Comparison of ENCODE assay signal across 16 mouse cellular contexts in genomic region chr17:57305593-57305992, GRCm38 (mm10). TPM values are rescaled to one million over a fixed set of nuclear protein-coding genes. Genes with fewer than 3 reads are reported as not detected.
DNase-seq lines count a peak whose midpoint lies in the region; ATAC-seq lines count a peak whose summit lies in the region.
"Had no signal": no experiment of that assay in that cellular context is flagged by ENCODE, and none has a peak within 500 bp of the region (broad histone marks: within the 10 kb centered on the region; RNA-seq: fewer than 3 reads in every experiment).

No protein-coding gene starts in this region.

- DNase-seq in lung, postnatal 10 days, result peak; percentile 16
- no peak for DNase-seq in lung, postnatal 4 days
- peak; percentile 22 for DNase-seq in ES-CJ7 (ENCODE audit: low read depth, low spot score)
- no peak for DNase-seq in frontal cortex, postnatal 14 days (ENCODE audit: low spot score in 2 of 2)
- no peak for DNase-seq in heart, adult 11 months
- DNase-seq in gastrocnemius, adult 18-20 months (ENCODE audit: low spot score), result no peak
- DNase-seq: cerebellum, adult 9-10 months; heart, adult 18-20 months; heart, postnatal 14 days; kidney, postnatal 14 days; lung, postnatal 36 days; right cerebral cortex, postnatal 25 days had no signal

- peak; percentile 35 for ATAC-seq in inflammation-experienced regulatory T-cells, adult 6 months
- 0 out of 2 replicates have a peak, but pooled peaks have one; percentile 18 for ATAC-seq in neutrophil, adult 5-6 weeks (ENCODE audit: extremely low read depth, insufficient number of reproducible peaks, low FRiP score, poor library complexity, severe bottlenecking)
- ATAC-seq: activated CD4-positive, CD25-positive, alpha-beta regulatory T cell, adult 4 months; hindbrain, postnatal 0 days had no signal

RNA-seq across cellular contexts. Expression of gene Vav1, which starts 26.7 kb away (rescaled TPM):
- polyA plus RNA-seq in inflammation-experienced regulatory T-cells, adult 6 months (2017; shearing (Covaris generic)), result 10 to 100 TPM; 66.1 to 89.2 (median 85.7) TPM
- total RNA-seq in neutrophil, adult 5-6 weeks (2017), result 373 and 377 TPM in 2 replicates
- under 1 TPM; 0.32 to 0.71 TPM for total RNA-seq in gastrocnemius, adult 18-20 months (2021)

RNA-seq across cellular contexts. Expression of gene Adgre1, which starts 52.9 kb away (rescaled TPM):
- polyA plus RNA-seq in inflammation-experienced regulatory T-cells, adult 6 months (2017; shearing (Covaris generic)), result under 1 TPM in 1 of 3 experiments, not detected in 2; 0.91 TPM
- total RNA-seq in neutrophil, adult 5-6 weeks (2017), result 62.1 and 63.0 TPM in 2 replicates
- total RNA-seq in gastrocnemius, adult 18-20 months (2021), result 1 to 10 TPM; 1.2 to 2.1 TPM

RNA-seq across cellular contexts. Expression of gene Trip10, which starts 56.3 kb away (rescaled TPM):
- polyA plus RNA-seq in inflammation-experienced regulatory T-cells, adult 6 months (2017; shearing (Covaris generic)), result 1 to 10 TPM; 1.0 to 4.4 (median 3.6) TPM
- total RNA-seq in neutrophil, adult 5-6 weeks (2017), result 3.4 and 4.1 TPM in 2 replicates
- total RNA-seq in gastrocnemius, adult 18-20 months (2021), result 100 to 1,000 TPM; 142 to 174 TPM

RNA-seq across cellular contexts. Expression of gene Gpr108, which starts 57.3 kb away (rescaled TPM):
- polyA plus RNA-seq in inflammation-experienced regulatory T-cells, adult 6 months (2017; shearing (Covaris generic)), result 10 to 100 TPM; 49.0 to 66.3 (median 56.5) TPM
- 26.2 and 34.1 TPM in 2 replicates for total RNA-seq in neutrophil, adult 5-6 weeks (2017)
- total RNA-seq in gastrocnemius, adult 18-20 months (2021), result 10 to 100 TPM; 22.6 to 25.4 TPM

Comparison
In these comparisons a context has a peak if more than half of its experiments do, and no peak if none do; other contexts are left out.
1. DNase-seq: peak in lung, postnatal 10 days (single experiment) and ES-CJ7 (single experiment); none in lung, postnatal 4 days (0 of 2), frontal cortex, postnatal 14 days (0 of 2), heart, adult 11 months (single experiment) and gastrocnemius, adult 18-20 months (single experiment).
2. RNA of gene Vav1, which starts 26.7 kb away (total RNA-seq): 373 to 377 TPM in neutrophil, adult 5-6 weeks; 0.32 to 0.71 TPM in gastrocnemius, adult 18-20 months; every median in the first group is over 100 times any median in the second.
3. RNA of gene Adgre1, which starts 52.9 kb away (total RNA-seq): 62.1 to 63.0 TPM in neutrophil, adult 5-6 weeks; 1.2 to 2.1 TPM in gastrocnemius, adult 18-20 months; every median in the first group is over 10 times any median in the second.
4. RNA of gene Trip10, which starts 56.3 kb away (total RNA-seq): 142 to 174 TPM in gastrocnemius, adult 18-20 months; 3.4 to 4.1 TPM in neutrophil, adult 5-6 weeks; every median in the first group is over 10 times any median in the second.